Mouse (Mus musculus) cerebellum, adult 2 months (tissue): Measurements from ENCODE around the gene Scnn1b.

Source experiments
- CTCF ChIP-seq: fragments of 200-500 bp; IDR thresholded peaks from 2 replicates; pipeline ENCODE4 v1.5.1; 2011; ENCODE audit warnings: low read depth, mild to moderate bottlenecking, control low read depth, low read length, moderate library complexity, borderline replicate concordance; ENCODE audit not compliant: insufficient read depth
- POLR2A ChIP-seq: fragments of 200-500 bp; IDR thresholded peaks from 2 replicates; pipeline ENCODE4 v1.6.1; 2011; ENCODE audit warnings: low read length, control low read depth, borderline replicate concordance; ENCODE audit not compliant: insufficient read depth

GRCm38 (mm10) chr7:121906879-121907278 is 42.0 kb downstream of the Scnn1b start:
- no peak for TF ChIP-seq POLR2A
- no peak for TF ChIP-seq CTCF
